Mouse (Mus musculus) left cerebral cortex, postnatal 10 days (tissue): ENCODE measurements around the gene Gpr50. TPM values are rescaled to one million over a fixed set of nuclear protein-coding genes. Genes with fewer than 3 reads are reported as not detected.

Source experiments
- DNase-seq, 2 experiments: peaks; one replicate each; pipeline ENCODE4 v3.0.0; 2021 to 2022; ENCODE audit warnings: low spot score in 2 of 2, mixed read lengths in 1 of 2; ENCODE audit errors: extremely low spot score in 1 of 2
- intact Hi-C: fragments of 180-260 bp; cut with DNase I; formaldehyde crosslinking; loops from one replicate; pipeline ENCODE4 v1.15.1; 2025
- total RNA-seq, 2 experiments: library from RNA; stranded (reverse); gene quantifications; 2 replicates each; pipeline ENCODE4 v1.2.3; 2021

Gpr50 gene
- total RNA-seq, result 1 to 10 TPM in 1 of 2 experiments, under 1 TPM in 1; 0.28 to 1.3 TPM

GRCm38 (mm10) chrX:71663374-71663773, at the start of gene Gpr50:
Gpr50 (plus strand) TSS chrX:71663667.
- no peak for DNase-seq
- intact Hi-C loops, result loop anchor here (5.0 kb wide), 1 partner anchor 1164 kb away; the partner anchor contains the start of gene Gabrq

DNA sequence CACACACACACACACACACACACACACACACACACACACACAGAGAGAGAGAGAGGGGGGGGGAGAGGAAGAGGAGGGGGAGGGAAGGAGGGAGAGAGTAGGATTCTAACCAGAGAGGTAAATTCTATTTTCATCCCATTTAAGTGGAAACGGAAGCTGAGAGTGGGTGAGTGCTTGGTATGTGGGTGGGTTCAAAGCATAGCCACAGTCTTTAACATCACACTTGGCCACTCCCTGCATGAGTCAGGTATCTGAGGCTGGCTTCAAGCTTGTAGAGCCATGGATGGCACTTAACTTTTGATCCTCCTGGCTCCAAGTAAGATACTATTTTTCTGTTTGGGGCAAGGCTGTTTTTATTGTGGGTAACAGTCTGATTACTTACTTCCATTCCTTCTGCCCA, 41.2 kb upstream of the Gpr50 start:
- no peak for DNase-seq
- intact Hi-C loops, result no loop called here

- peak in 1 of 2 experiments; percentile 24 for DNase-seq
- intact Hi-C loops, result no loop called here
Observed at GRCm38 (mm10) chrX:71623843-71624242, 39.6 kb upstream of the Gpr50 start.

- intact Hi-C loops, result loop anchor here (5.0 kb wide), 1 partner anchor 201 kb away; no protein-coding TSS in a partner anchor
- peak; percentile 22 to 52 for DNase-seq
Observed at GRCm38 (mm10) chrX:71628306-71628705, 35.2 kb upstream of the Gpr50 start.

DNA sequence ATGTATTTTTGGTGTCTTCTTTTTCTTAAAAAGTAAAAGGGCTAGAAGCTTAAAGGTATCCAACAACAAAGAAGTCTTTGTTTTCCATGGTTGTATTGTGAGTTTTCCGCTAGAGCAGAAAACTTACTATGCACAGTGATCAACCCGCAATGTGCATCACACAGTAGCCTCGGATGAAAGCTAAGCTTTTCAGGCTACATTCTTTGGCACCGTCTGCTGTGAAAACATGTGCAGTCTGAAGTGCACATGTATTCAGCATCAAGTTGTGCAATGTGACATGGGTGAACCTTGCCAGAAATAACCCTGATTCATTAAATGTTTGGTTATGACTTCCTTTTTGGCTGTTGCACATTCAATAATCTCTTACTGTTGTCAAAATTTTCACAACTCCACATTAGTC, 32.8 kb upstream of the Gpr50 start:
- intact Hi-C loops, result no loop called here
- DNase-seq, result no peak

GRCm38 (mm10) chrX:71631130-71631529, 32.3 kb upstream of the Gpr50 start:
- intact Hi-C loops, result no loop called here
- no peak for DNase-seq

GRCm38 (mm10) chrX:71647958-71648357, 15.5 kb upstream of the Gpr50 start:
- intact Hi-C loops, result loop anchor here (2.0 to 5.0 kb wide), 4 partner anchors 134 to 1259 kb away; no protein-coding TSS in a partner anchor

GRCm38 (mm10) chrX:71648434-71648833, 15.0 kb upstream of the Gpr50 start:
- no peak for DNase-seq
- intact Hi-C loops, result loop anchor here (2.0 to 5.0 kb wide), 4 partner anchors 134 to 1259 kb away; no protein-coding TSS in a partner anchor

More at GRCm38 (mm10) chrX:71647958-71648357, 15.5 kb upstream of the Gpr50 start:
- DNase-seq, result peak; percentile 43 to 44

GRCm38 (mm10) chrX:71648848-71649454, 14.5 kb upstream of the Gpr50 start:
- peak; percentile 38 to 63 for DNase-seq
- intact Hi-C loops, result loop anchor here (2.0 to 5.0 kb wide), 4 partner anchors 133 to 1258 kb away; no protein-coding TSS in a partner anchor

- intact Hi-C loops, result loop anchor here (2.0 to 5.0 kb wide), 4 partner anchors 132 to 1257 kb away; no protein-coding TSS in a partner anchor
- DNase-seq, result peak in 1 of 2 experiments; percentile 5
Observed at GRCm38 (mm10) chrX:71649993-71650392, 13.5 kb upstream of the Gpr50 start.

DNA sequence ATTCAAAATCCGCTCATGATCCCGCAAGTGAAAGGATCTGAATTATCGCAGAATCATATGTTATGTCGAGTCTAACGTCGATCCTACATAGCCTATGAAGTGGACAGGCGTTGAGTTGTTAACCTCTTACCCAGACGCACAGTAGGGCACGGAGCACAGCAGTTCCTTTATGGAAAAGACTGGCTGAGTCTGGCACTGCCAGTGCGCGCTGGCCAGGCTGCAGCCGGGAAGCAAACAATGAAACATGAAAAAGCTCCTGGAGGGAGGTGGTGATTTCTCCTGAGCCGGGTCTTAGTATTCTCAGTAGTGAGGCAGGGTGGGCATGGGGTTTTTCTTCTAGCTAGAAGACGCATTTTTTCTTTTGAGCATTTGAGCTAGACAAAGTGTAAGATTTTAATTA, 1.7 kb upstream of the Gpr50 start:
- no peak for DNase-seq
- intact Hi-C loops, result loop anchor here (5.0 kb wide), 1 partner anchor 1166 kb away; the partner anchor contains the start of gene Gabrq

- intact Hi-C loops, result loop anchor here (5.0 kb wide), 1 partner anchor 1163 kb away; the partner anchor contains the start of gene Gabrq
- DNase-seq, result no peak
Observed at GRCm38 (mm10) chrX:71663871-71664687, 612 bp downstream of the Gpr50 start.

GRCm38 (mm10) chrX:71664688-71665026, 1.2 kb downstream of the Gpr50 start:
- intact Hi-C loops, result loop anchor here (5.0 kb wide), 1 partner anchor 1163 kb away; the partner anchor contains the start of gene Gabrq
- DNase-seq, result no peak

GRCm38 (mm10) chrX:71670254-71670653, 6.8 kb downstream of the Gpr50 start:
- no peak for DNase-seq
- intact Hi-C loops, result no loop called here

DNA sequence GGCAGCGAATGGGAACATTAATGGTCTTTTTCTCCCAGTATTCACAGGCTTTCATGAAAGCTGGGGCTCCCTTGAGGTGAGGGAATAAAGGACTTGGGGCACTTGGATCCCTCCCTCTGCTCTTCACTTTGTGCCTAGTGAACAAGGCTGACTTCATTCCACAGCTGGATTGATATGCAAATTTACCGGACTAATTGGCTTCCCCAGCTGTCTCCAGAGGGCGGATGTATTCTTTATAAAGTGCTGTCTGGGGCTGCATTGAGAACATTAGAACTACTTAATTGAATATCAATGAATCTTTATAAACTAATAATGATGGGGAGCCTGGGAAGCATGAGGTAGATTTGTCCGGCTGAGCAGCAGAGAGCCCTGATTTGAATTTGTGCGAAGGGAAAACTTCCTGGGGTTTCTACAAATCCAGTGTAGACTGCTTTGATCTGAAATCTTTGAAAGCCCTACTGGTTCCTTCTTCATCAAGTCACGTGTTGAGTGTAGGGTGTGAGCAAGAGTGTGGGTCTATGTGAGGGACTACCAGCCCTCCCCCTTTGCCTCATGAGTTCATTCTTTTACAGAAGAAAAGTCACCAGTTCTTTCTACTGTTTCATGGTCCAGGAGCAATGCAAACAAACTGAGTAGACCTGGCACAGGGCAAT, 37.5 kb downstream of the Gpr50 start:
- intact Hi-C loops, result no loop called here
- peak in 1 of 2 experiments; percentile 0 for DNase-seq
